Mouse (Mus musculus) left cerebral cortex, adult 9 months (tissue): ENCODE measurements around the gene Cnot10.

ENCODE experiments used
- DNase-seq, 2 experiments: peaks; one replicate each; pipeline ENCODE4 v3.0.0; 2022; ENCODE audit warnings: low spot score in 2 of 2

Cnot10 gene

GRCm38 (mm10) chr9:114639839-114640646 lies at the start of gene Cnot10:
TSS of gene Cnot10 (minus strand) at chr9:114640184.
- DNase-seq, result peak; percentile 90 to 95

GRCm38 (mm10) chr9:114688953-114689407 lies 49.0 kb upstream of the Cnot10 start:
- no peak for DNase-seq

GRCm38 (mm10) chr9:114688252-114688952 lies 48.4 kb upstream of the Cnot10 start, which contains the start of gene Dync1li1:
TSS of gene Dync1li1 (plus strand) at chr9:114688790.
- DNase-seq, result peak; percentile 92 to 97

- no peak for DNase-seq
Observed at GRCm38 (mm10) chr9:114687639-114688038, 47.7 kb upstream of the Cnot10 start.

GRCm38 (mm10) chr9:114686245-114686644 lies 46.3 kb upstream of the Cnot10 start:
- no peak for DNase-seq

- no peak for DNase-seq
Observed at GRCm38 (mm10) chr9:114682193-114682592, 42.2 kb upstream of the Cnot10 start.

- DNase-seq, result no peak
Observed at GRCm38 (mm10) chr9:114680531-114680930, 40.5 kb upstream of the Cnot10 start.

GRCm38 (mm10) chr9:114679944-114680343 lies 40.0 kb upstream of the Cnot10 start:
- no peak for DNase-seq

GRCm38 (mm10) chr9:114678576-114678975 lies 38.6 kb upstream of the Cnot10 start:
- no peak for DNase-seq

- no peak for DNase-seq
Observed at GRCm38 (mm10) chr9:114673626-114674025, 33.6 kb upstream of the Cnot10 start.

GRCm38 (mm10) chr9:114672703-114673561 lies 32.9 kb upstream of the Cnot10 start:
- no peak for DNase-seq

- no peak for DNase-seq
Observed at GRCm38 (mm10) chr9:114671946-114672345, 32.0 kb upstream of the Cnot10 start.

- DNase-seq, result no peak
Observed at GRCm38 (mm10) chr9:114669011-114669410, 29.0 kb upstream of the Cnot10 start.

GRCm38 (mm10) chr9:114668047-114668446 lies 28.1 kb upstream of the Cnot10 start:
- DNase-seq, result no peak

GRCm38 (mm10) chr9:114666858-114667257 lies 26.9 kb upstream of the Cnot10 start:
- DNase-seq, result no peak

GRCm38 (mm10) chr9:114663782-114664181 lies 23.8 kb upstream of the Cnot10 start:
- DNase-seq, result no peak

GRCm38 (mm10) chr9:114661991-114662390 lies 22.0 kb upstream of the Cnot10 start:
- no peak for DNase-seq

GRCm38 (mm10) chr9:114660983-114661382 lies 21.0 kb upstream of the Cnot10 start:
- DNase-seq, result no peak

GRCm38 (mm10) chr9:114660506-114660905 lies 20.5 kb upstream of the Cnot10 start:
- DNase-seq, result no peak

- no peak for DNase-seq
Observed at GRCm38 (mm10) chr9:114656701-114657100, 16.7 kb upstream of the Cnot10 start.

GRCm38 (mm10) chr9:114655356-114655755 lies 15.4 kb upstream of the Cnot10 start:
- DNase-seq, result no peak
